Mouse (Mus musculus): Measurements from ENCODE around the gene Dapk2. TPM values are rescaled to one million over a fixed set of nuclear protein-coding genes. Genes with fewer than 3 reads are reported as not detected.

The Dapk2 gene
- polyA plus RNA-seq, 1 experiment from 2014 or later: 5.3 TPM

- no peaks in the 10 kb centered on the region for H3K9me3 ChIP-seq
- no peaks in the 10 kb centered on the region for H3K36me3 ChIP-seq (replicated peaks)
- peak overlapping the region; percentile 30; the same call in 1 of the 2 replicates for H3K27ac ChIP-seq (replicated peaks)
- peaks cover 28% of the 10 kb centered on the region for H3K4me1 ChIP-seq
- no peak for DNase-seq (ENCODE audit: low spot score)
- WGBS: 87% methylated on average over 6 of the region's 6 CpGs
- H3K4me3 ChIP-seq: no peak overlapping the region
- peaks cover 49% of the 10 kb centered on the region for H3K27me3 ChIP-seq (replicated peaks; ENCODE audit: low read depth, poor library complexity, severe bottlenecking)
These were observed 4.4 kb upstream of the Dapk2 start for GRCm38 (mm10) chr9:66153594-66153993.

GRCm38 (mm10) chr9:66154013-66154412, 4.0 kb upstream of the Dapk2 start:
- peaks cover 54% of the 10 kb centered on the region for H3K27me3 ChIP-seq (replicated peaks; ENCODE audit: low read depth, poor library complexity, severe bottlenecking)
- H3K4me1 ChIP-seq: peaks cover 29% of the 10 kb centered on the region
- no peaks in the 10 kb centered on the region for H3K9me3 ChIP-seq
- no peak for DNase-seq (ENCODE audit: low spot score)
- no peak overlapping the region for H3K4me3 ChIP-seq
- no peak overlapping the region for H3K27ac ChIP-seq (replicated peaks)
- no peaks in the 10 kb centered on the region for H3K36me3 ChIP-seq (replicated peaks)
- 93% methylated on average over 9 of the region's 9 CpGs for whole genome bisulfite sequencing

- Histone ChIP-seq H3K4me1 (peaks cover 29% of the 10 kb centered on the region), H3K27ac (replicated peaks) (no peak overlapping the region), H3K4me3 (no peak overlapping the region), H3K9me3 (0 out of 2 replicates have a peak, but pooled peaks cover 4% of the 10 kb centered on the region), H3K27me3 (replicated peaks; ENCODE audit: low read depth, poor library complexity, severe bottlenecking) (peaks cover 61% of the 10 kb centered on the region), H3K36me3 (replicated peaks) (no peaks in the 10 kb centered on the region)
- WGBS: 88% methylated on average over 1 of the region's 1 CpGs
- no peak for DNase-seq (ENCODE audit: low spot score)
These were observed 2.5 kb upstream of the Dapk2 start for GRCm38 (mm10) chr9:66155534-66155933.

GRCm38 (mm10) chr9:66158885-66159430, 935 bp downstream of the Dapk2 start:
- Histone ChIP-seq H3K9me3 (0 out of 2 replicates have a peak, but pooled peaks cover 4% of the 10 kb centered on the region), H3K27ac (replicated peaks) (no peak overlapping the region), H3K36me3 (replicated peaks) (no peaks in the 10 kb centered on the region), H3K4me3 (peak overlapping the region; percentile 60; the same call in 1 of the 2 replicates), H3K4me1 (peaks cover 12% of the 10 kb centered on the region), H3K27me3 (replicated peaks; ENCODE audit: low read depth, poor library complexity, severe bottlenecking) (peaks cover 39% of the 10 kb centered on the region)
- DNase-seq (ENCODE audit: low spot score): no peak
- WGBS: 87% methylated on average over 6 of the region's 6 CpGs

- Histone ChIP-seq H3K4me3 (no peak overlapping the region), H3K9me3 (0 out of 2 replicates have a peak, but pooled peaks cover 4% of the 10 kb centered on the region), H3K27ac (replicated peaks) (no peak overlapping the region), H3K36me3 (replicated peaks) (no peaks in the 10 kb centered on the region), H3K27me3 (replicated peaks; ENCODE audit: low read depth, poor library complexity, severe bottlenecking) (peaks cover 39% of the 10 kb centered on the region), H3K4me1 (peaks cover 12% of the 10 kb centered on the region)
- 89% methylated on average over 2 of the region's 2 CpGs for WGBS
- no peak for DNase-seq (ENCODE audit: low spot score)
These were observed 2.1 kb downstream of the Dapk2 start for GRCm38 (mm10) chr9:66160155-66160554.

GRCm38 (mm10) chr9:66162995-66163394, 5.0 kb downstream of the Dapk2 start:
- 0 out of 2 replicates have a peak, but pooled peaks cover 4% of the 10 kb centered on the region for H3K9me3 ChIP-seq
- peaks cover 20% of the 10 kb centered on the region for H3K27me3 ChIP-seq (replicated peaks; ENCODE audit: low read depth, poor library complexity, severe bottlenecking)
- no peaks in the 10 kb centered on the region for H3K36me3 ChIP-seq (replicated peaks)
- WGBS: 88% methylated on average over 9 of the region's 9 CpGs
- no peak overlapping the region for H3K27ac ChIP-seq (replicated peaks)
- DNase-seq (ENCODE audit: low spot score): no peak
- no peak overlapping the region for H3K4me3 ChIP-seq
- peaks cover 27% of the 10 kb centered on the region for H3K4me1 ChIP-seq

- Histone ChIP-seq H3K27ac (replicated peaks) (peak overlapping the region; percentile 2; the same call in 1 of the 2 replicates), H3K27me3 (replicated peaks; ENCODE audit: low read depth, poor library complexity, severe bottlenecking) (no peaks in the 10 kb centered on the region), H3K4me3 (no peak overlapping the region), H3K36me3 (replicated peaks) (no peaks in the 10 kb centered on the region), H3K4me1 (peaks cover 58% of the 10 kb centered on the region), H3K9me3 (no peaks in the 10 kb centered on the region)
- DNase-seq (ENCODE audit: low spot score): no peak
- WGBS: 87% methylated on average over 5 of the region's 5 CpGs
These were observed 9.2 kb downstream of the Dapk2 start for GRCm38 (mm10) chr9:66167222-66167621.

- H3K4me1 ChIP-seq: peaks cover 58% of the 10 kb centered on the region
- peak overlapping the region; percentile 2; the same call in 1 of the 2 replicates for H3K27ac ChIP-seq (replicated peaks)
- peak; percentile 44 for DNase-seq (ENCODE audit: low spot score)
- H3K36me3 ChIP-seq (replicated peaks): no peaks in the 10 kb centered on the region
- H3K27me3 ChIP-seq (replicated peaks; ENCODE audit: low read depth, poor library complexity, severe bottlenecking): no peaks in the 10 kb centered on the region
- H3K9me3 ChIP-seq: no peaks in the 10 kb centered on the region
- no peak overlapping the region for H3K4me3 ChIP-seq
- 12% methylated on average over 1 of the region's 1 CpGs for WGBS
These were observed 10.2 kb downstream of the Dapk2 start for GRCm38 (mm10) chr9:66168233-66168632.

GRCm38 (mm10) chr9:66170506-66170905, 12.5 kb downstream of the Dapk2 start:
- DNase-seq (ENCODE audit: low spot score): no peak
- 18% methylated on average over 5 of the region's 5 CpGs for WGBS
- H3K27me3 ChIP-seq (replicated peaks; ENCODE audit: low read depth, poor library complexity, severe bottlenecking): no peaks in the 10 kb centered on the region
- H3K4me3 ChIP-seq: no peak overlapping the region
- no peaks in the 10 kb centered on the region for H3K36me3 ChIP-seq (replicated peaks)
- peaks cover 55% of the 10 kb centered on the region for H3K4me1 ChIP-seq
- H3K27ac ChIP-seq (replicated peaks): peak overlapping the region; percentile 72
- H3K9me3 ChIP-seq: no peaks in the 10 kb centered on the region

- no peaks in the 10 kb centered on the region for H3K9me3 ChIP-seq
- WGBS: 70% methylated on average over 12 of the region's 12 CpGs
- no peak overlapping the region for H3K4me3 ChIP-seq
- no peaks in the 10 kb centered on the region for H3K36me3 ChIP-seq (replicated peaks)
- no peaks in the 10 kb centered on the region for H3K27me3 ChIP-seq (replicated peaks; ENCODE audit: low read depth, poor library complexity, severe bottlenecking)
- DNase-seq (ENCODE audit: low spot score): no peak
- peaks cover 48% of the 10 kb centered on the region for H3K4me1 ChIP-seq
- H3K27ac ChIP-seq (replicated peaks): peak overlapping the region; percentile 31; the same call in 1 of the 2 replicates
These were observed 13.4 kb downstream of the Dapk2 start for GRCm38 (mm10) chr9:66171275-66171921.

- H3K27ac ChIP-seq (replicated peaks): no peak overlapping the region
- no peaks in the 10 kb centered on the region for H3K27me3 ChIP-seq (replicated peaks; ENCODE audit: low read depth, poor library complexity, severe bottlenecking)
- 91% methylated on average over 5 of the region's 5 CpGs for WGBS
- no peak overlapping the region for H3K4me3 ChIP-seq
- H3K9me3 ChIP-seq: no peaks in the 10 kb centered on the region
- H3K4me1 ChIP-seq: peaks cover 34% of the 10 kb centered on the region
- H3K36me3 ChIP-seq (replicated peaks): no peaks in the 10 kb centered on the region
- DNase-seq (ENCODE audit: low spot score): no peak
These were observed 15.4 kb downstream of the Dapk2 start for GRCm38 (mm10) chr9:66173316-66173855.

- H3K9me3 ChIP-seq: no peaks in the 10 kb centered on the region
These were observed 17.0 kb downstream of the Dapk2 start for GRCm38 (mm10) chr9:66174985-66175384.

GRCm38 (mm10) chr9:66177975-66178374, 20.0 kb downstream of the Dapk2 start:
- no peak for DNase-seq (ENCODE audit: low spot score)

More at GRCm38 (mm10) chr9:66174985-66175384, 17.0 kb downstream of the Dapk2 start:
- H3K4me1 ChIP-seq: peaks cover 20% of the 10 kb centered on the region
- H3K36me3 ChIP-seq (replicated peaks): no peaks in the 10 kb centered on the region
- no peak overlapping the region for H3K27ac ChIP-seq (replicated peaks)
- 88% methylated on average over 3 of the region's 3 CpGs for whole genome bisulfite sequencing
- no peak overlapping the region for H3K4me3 ChIP-seq
- no peak for DNase-seq (ENCODE audit: low spot score)
- no peaks in the 10 kb centered on the region for H3K27me3 ChIP-seq (replicated peaks; ENCODE audit: low read depth, poor library complexity, severe bottlenecking)

More at GRCm38 (mm10) chr9:66177975-66178374, 20.0 kb downstream of the Dapk2 start:
- Histone ChIP-seq H3K4me3 (no peak overlapping the region), H3K9me3 (no peaks in the 10 kb centered on the region), H3K27me3 (replicated peaks; ENCODE audit: low read depth, poor library complexity, severe bottlenecking) (no peaks in the 10 kb centered on the region), H3K27ac (replicated peaks) (no peak overlapping the region), H3K36me3 (replicated peaks) (no peaks in the 10 kb centered on the region), H3K4me1 (peaks cover 22% of the 10 kb centered on the region)
- 23% methylated on average over 1 of the region's 1 CpGs for WGBS

Measured in embryonic facial prominence, embryonic 10.5 days (tissue).